Comparison of ENCODE assay signal across 12 mouse cellular contexts in the genomic region with DNA sequence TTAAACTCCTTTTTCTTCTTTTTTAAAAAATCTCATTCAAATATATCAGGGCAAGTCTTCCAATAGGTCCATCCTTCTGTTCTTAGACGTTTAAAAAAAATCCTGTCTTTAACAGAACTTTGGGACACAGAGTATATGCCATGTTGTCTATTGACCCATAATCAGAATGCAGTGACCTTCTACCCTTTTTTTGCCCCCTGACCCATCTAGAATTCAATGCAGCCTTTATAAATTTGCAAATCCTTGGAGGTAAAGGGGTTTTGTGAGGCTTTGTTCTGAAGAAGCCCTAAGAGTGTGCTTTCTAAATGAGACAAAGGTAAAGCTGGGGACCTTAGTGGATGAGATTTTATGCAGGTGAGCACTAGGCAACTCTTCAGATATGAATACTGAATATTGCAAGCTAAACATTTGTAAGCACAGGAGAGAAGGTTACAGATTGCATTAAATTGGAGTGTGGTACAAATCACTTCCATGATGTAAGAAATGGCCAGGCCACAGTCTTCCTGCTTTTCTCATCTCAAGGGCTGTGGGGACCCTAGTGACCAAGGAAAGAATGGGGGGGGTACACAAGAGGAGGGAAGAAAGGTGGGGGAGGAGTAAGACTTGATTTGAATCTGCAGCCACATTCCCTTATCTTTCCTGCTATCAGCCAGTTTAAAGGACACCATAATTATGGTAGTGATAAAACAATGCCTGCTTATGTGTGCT. TPM values are rescaled to one million over a fixed set of nuclear protein-coding genes. Genes with fewer than 3 reads are reported as not detected.
DNase-seq lines count a peak whose midpoint lies in the region; ATAC-seq lines count a peak whose summit lies in the region.
"Had no signal": no experiment of that assay in that cellular context is flagged by ENCODE, and none has a peak within 500 bp of the region (broad histone marks: within the 10 kb centered on the region; RNA-seq: fewer than 3 reads in every experiment).

No protein-coding gene starts in this region.

- ATAC-seq in intestine, embryonic 14.5 days (replicated peaks; ENCODE audit: low FRiP score, low TSS enrichment, low read depth): no peak
- ATAC-seq in intestine, embryonic 16.5 days: no peak
- no peak for ATAC-seq in hindbrain, embryonic 12.5 days (ENCODE audit: low FRiP score)

- H3K4me1 ChIP-seq in intestine, embryonic 14.5 days (replicated peaks; ENCODE audit: control insufficient read depth, insufficient read depth, low read length): peaks cover 44% of the 10 kb centered on the region
- peaks cover 14% of the 10 kb centered on the region for H3K4me1 ChIP-seq in intestine, embryonic 16.5 days (ENCODE audit: control insufficient read depth, insufficient read depth, low read length)
- peaks cover 61% of the 10 kb centered on the region for H3K4me1 ChIP-seq in embryonic facial prominence, embryonic 10.5 days
- H3K4me1 ChIP-seq in hindbrain, embryonic 12.5 days: peaks cover 32% of the 10 kb centered on the region

- no peak for DNase-seq in intestine, embryonic 14.5 days (ENCODE audit: low spot score)
- DNase-seq in embryo, embryonic 10 days (ENCODE audit: low spot score): peak; percentile 70
- no peak for DNase-seq in embryonic facial prominence, embryonic 10.5 days (ENCODE audit: low spot score)
- no peak for DNase-seq in ovary, postnatal 36 days (ENCODE audit: low spot score)
- DNase-seq in urinary bladder, postnatal 36 days (ENCODE audit: low spot score in 2 of 2): no peak

- no peaks in the 10 kb centered on the region for H3K36me3 ChIP-seq in intestine, embryonic 14.5 days (ENCODE audit: control insufficient read depth, insufficient read depth, low read length)
- no peaks in the 10 kb centered on the region for H3K36me3 ChIP-seq in intestine, embryonic 16.5 days (ENCODE audit: control insufficient read depth, insufficient read depth, low read length)
- no peaks in the 10 kb centered on the region for H3K36me3 ChIP-seq in embryonic facial prominence, embryonic 10.5 days (replicated peaks)
- H3K36me3 ChIP-seq in hindbrain, embryonic 12.5 days: no peaks in the 10 kb centered on the region
- H3K36me3 ChIP-seq: embryonic facial prominence, embryonic 15.5 days; limb, embryonic 12.5 days had no signal

- H3K27me3 ChIP-seq in intestine, embryonic 14.5 days (replicated peaks; ENCODE audit: control insufficient read depth, insufficient read depth, low read length): no peaks in the 10 kb centered on the region
- H3K27me3 ChIP-seq in intestine, embryonic 16.5 days (replicated peaks; ENCODE audit: control insufficient read depth, insufficient read depth, low read length): no peaks in the 10 kb centered on the region
- no peaks in the 10 kb centered on the region for H3K27me3 ChIP-seq in embryonic facial prominence, embryonic 10.5 days (replicated peaks; ENCODE audit: low read depth, poor library complexity, severe bottlenecking)
- H3K27me3 ChIP-seq in hindbrain, embryonic 12.5 days: no peaks in the 10 kb centered on the region
- H3K27me3 ChIP-seq: embryonic facial prominence, embryonic 15.5 days; limb, embryonic 12.5 days had no signal

- no peaks in the 10 kb centered on the region for H3K9me3 ChIP-seq in intestine, embryonic 14.5 days (ENCODE audit: control insufficient read depth, low read length)
- H3K9me3 ChIP-seq in intestine, embryonic 16.5 days (ENCODE audit: control insufficient read depth, low read length): no peaks in the 10 kb centered on the region
- H3K9me3 ChIP-seq in embryonic facial prominence, embryonic 10.5 days: no peaks in the 10 kb centered on the region
- H3K9me3 ChIP-seq in hindbrain, embryonic 12.5 days (replicated peaks): no peaks in the 10 kb centered on the region
- H3K9me3 ChIP-seq: embryonic facial prominence, embryonic 15.5 days; limb, embryonic 12.5 days; megakaryocyte, embryonic 14.5 days had no signal

- peak overlapping the region; percentile 54; the same call in 1 of the 2 replicates for H3K27ac ChIP-seq in intestine, embryonic 14.5 days (ENCODE audit: low read depth)
- no peak overlapping the region for H3K27ac ChIP-seq in intestine, embryonic 16.5 days (ENCODE audit: low read length)
- H3K27ac ChIP-seq in embryonic facial prominence, embryonic 10.5 days (replicated peaks): peak overlapping the region; percentile 99
- peak overlapping the region; percentile 100 for H3K27ac ChIP-seq in hindbrain, embryonic 12.5 days
- H3K27ac ChIP-seq: embryonic facial prominence, embryonic 15.5 days; kidney, postnatal 0 days had no signal

- H3K4me3 ChIP-seq in intestine, embryonic 14.5 days (ENCODE audit: low read depth, low read length): no peak overlapping the region
- no peak overlapping the region for H3K4me3 ChIP-seq in intestine, embryonic 16.5 days (ENCODE audit: low read length)
- H3K4me3 ChIP-seq in embryonic facial prominence, embryonic 10.5 days: peak overlapping the region; percentile 79; the same call in 1 of the 2 replicates
- H3K4me3 ChIP-seq in hindbrain, embryonic 12.5 days: no peak overlapping the region
- H3K4me3 ChIP-seq: embryonic facial prominence, embryonic 15.5 days; limb, embryonic 12.5 days; megakaryocyte, embryonic 14.5 days had no signal

- no peak overlapping the region for H3K4me2 ChIP-seq in intestine, embryonic 14.5 days (ENCODE audit: low read length)
- no peak overlapping the region for H3K4me2 ChIP-seq in intestine, embryonic 16.5 days (ENCODE audit: low read depth, low read length)
- H3K4me2 ChIP-seq in hindbrain, embryonic 12.5 days (replicated peaks): peak overlapping the region; percentile 95; the same call in 1 of the 2 replicates
- H3K4me2 ChIP-seq: limb, embryonic 12.5 days had no signal

- no peak overlapping the region for H3K9ac ChIP-seq in intestine, embryonic 14.5 days (ENCODE audit: low read length)
- H3K9ac ChIP-seq in intestine, embryonic 16.5 days (ENCODE audit: low read depth, low read length): no peak overlapping the region
- H3K9ac ChIP-seq in hindbrain, embryonic 12.5 days: no peak overlapping the region
- H3K9ac ChIP-seq: embryonic facial prominence, embryonic 15.5 days had no signal

- WGBS in intestine, embryonic 14.5 days: 65% methylated on average over 1 of the region's 1 CpGs
- WGBS in intestine, embryonic 16.5 days: 87% methylated on average over 1 of the region's 1 CpGs
- WGBS in embryonic facial prominence, embryonic 10.5 days: 6% methylated on average over 1 of the region's 1 CpGs
- 16% methylated on average over 1 of the region's 1 CpGs for WGBS in hindbrain, embryonic 12.5 days

RNA-seq across cellular contexts. Expression of a gene that starts 1.6 kb away (rescaled TPM):
- polyA plus RNA-seq in intestine, embryonic 14.5 days (2014; fragmentation: Nextera tagmentation; extraction: Ambion mirVana): 36.4 and 40.2 TPM in 2 replicates
- polyA plus RNA-seq in intestine, embryonic 16.5 days (2015; fragmentation: Nextera tagmentation; extraction: Ambion mirVana): 45.4 and 47.2 TPM in 2 replicates
- polyA plus RNA-seq in embryonic facial prominence, embryonic 10.5 days (2016; fragmentation: Nextera tagmentation; extraction: Ambion mirVana): 64.4 and 65.5 TPM in 2 replicates
- 65.1 and 70.8 TPM in 2 replicates for polyA plus RNA-seq in hindbrain, embryonic 12.5 days (2016; fragmentation: Nextera tagmentation; extraction: Ambion mirVana)

RNA-seq across cellular contexts. Expression of a gene that starts 4.5 kb away (rescaled TPM):
- polyA plus RNA-seq in intestine, embryonic 14.5 days (2014; fragmentation: Nextera tagmentation; extraction: Ambion mirVana): 3.3 and 3.8 TPM in 2 replicates
- polyA plus RNA-seq in intestine, embryonic 16.5 days (2015; fragmentation: Nextera tagmentation; extraction: Ambion mirVana): 2.0 and 2.7 TPM in 2 replicates
- 15.5 and 16.6 TPM in 2 replicates for polyA plus RNA-seq in embryonic facial prominence, embryonic 10.5 days (2016; fragmentation: Nextera tagmentation; extraction: Ambion mirVana)
- 17.7 and 19.4 TPM in 2 replicates for polyA plus RNA-seq in hindbrain, embryonic 12.5 days (2016; fragmentation: Nextera tagmentation; extraction: Ambion mirVana)

RNA-seq across cellular contexts. Expression of a gene that starts 15.9 kb away (rescaled TPM):
- polyA plus RNA-seq in intestine, embryonic 14.5 days (2014; fragmentation: Nextera tagmentation; extraction: Ambion mirVana): 11.5 and 13.3 TPM in 2 replicates
- 9.8 and 11.5 TPM in 2 replicates for polyA plus RNA-seq in intestine, embryonic 16.5 days (2015; fragmentation: Nextera tagmentation; extraction: Ambion mirVana)
- polyA plus RNA-seq in embryonic facial prominence, embryonic 10.5 days (2016; fragmentation: Nextera tagmentation; extraction: Ambion mirVana): 12.7 and 17.7 TPM in 2 replicates
- 18.0 and 18.6 TPM in 2 replicates for polyA plus RNA-seq in hindbrain, embryonic 12.5 days (2016; fragmentation: Nextera tagmentation; extraction: Ambion mirVana)

RNA-seq across cellular contexts. Expression of a gene that starts 56.6 kb away (rescaled TPM):
- polyA plus RNA-seq in intestine, embryonic 14.5 days (2014; fragmentation: Nextera tagmentation; extraction: Ambion mirVana): not detected in 2 replicates
- polyA plus RNA-seq in intestine, embryonic 16.5 days (2015; fragmentation: Nextera tagmentation; extraction: Ambion mirVana): not detected in 2 replicates
- not detected in 2 replicates for polyA plus RNA-seq in embryonic facial prominence, embryonic 10.5 days (2016; fragmentation: Nextera tagmentation; extraction: Ambion mirVana)
- polyA plus RNA-seq in hindbrain, embryonic 12.5 days (2016; fragmentation: Nextera tagmentation; extraction: Ambion mirVana): not detected in 2 replicates
- polyA plus RNA-seq: embryonic facial prominence, embryonic 15.5 days; kidney, postnatal 0 days; limb, embryonic 12.5 days; spleen, adult 2 months had no signal
